Mouse (Mus musculus): ENCODE measurements around the gene Prss8.

- no peak for TF ChIP-seq CTCF (IDR thresholded peaks at IDR 0.05; ENCODE audit: low read depth)
- TF ChIP-seq EP300 (IDR thresholded peaks at IDR 0.05; ENCODE audit: low read depth): peak; percentile 65; the same call in 1 of the 2 replicates
These were observed 17.6 kb downstream of the Prss8 start, which contains the start of gene Kat8 for GRCm38 (mm10) chr7:127912190-127912871.
